Mouse (Mus musculus) stomach, embryonic 14.5 days (tissue): ENCODE results near the gene 9230104L09Rik. TPM values are rescaled to one million over a fixed set of nuclear protein-coding genes. Genes with fewer than 3 reads are reported as not detected.

ENCODE experiments used
- ATAC-seq: fragments of 200-750 bp; cut with Nextera tagmentation; 2 replicates; pipeline ENCODE4 v1.8.0; 2017; ENCODE audit warnings: low read depth, moderate TSS enrichment; ENCODE audit not compliant: insufficient number of reproducible peaks, insufficient read depth, low FRiP score
- H3K27ac ChIP-seq: fragments of 300-500 bp; sonication (generic); 2 replicates; pipeline ENCODE4 v1.5.1; 2014; ENCODE audit warnings: mild to moderate bottlenecking, low read length, moderate library complexity, mixed read lengths
- H3K27me3 ChIP-seq: fragments of 300-500 bp; sonication (generic); 2 replicates; pipeline ENCODE4 v1.6.1; 2014; ENCODE audit warnings: low read length, control low read depth, mixed read lengths; ENCODE audit not compliant: control insufficient read depth, insufficient read depth
- H3K36me3 ChIP-seq: fragments of 300-500 bp; sonication (generic); 2 replicates; pipeline ENCODE4 v1.6.1; 2014; ENCODE audit warnings: mild to moderate bottlenecking, control low read depth, low read length, moderate library complexity, mixed read lengths; ENCODE audit not compliant: control insufficient read depth, insufficient read depth
- H3K4me1 ChIP-seq: fragments of 300-500 bp; sonication (generic); 2 replicates; pipeline ENCODE4 v1.6.1; 2014; ENCODE audit warnings: low read length, control low read depth, mixed read lengths; ENCODE audit not compliant: control insufficient read depth, insufficient read depth
- H3K4me2 ChIP-seq: fragments of 300-500 bp; sonication (generic); replicated peaks from 2 replicates; pipeline ENCODE4 v1.6.1; 2014; ENCODE audit warnings: low read depth, low read length, control low read depth
- H3K4me3 ChIP-seq: fragments of 300-500 bp; sonication (generic); 2 replicates; pipeline ENCODE4 v1.5.1; 2014; ENCODE audit warnings: low read depth, low read length, control low read depth
- H3K9ac ChIP-seq: fragments of 300-500 bp; sonication (generic); replicated peaks from 2 replicates; pipeline ENCODE4 v1.6.1; 2014; ENCODE audit warnings: low read depth, mild to moderate bottlenecking, control low read depth, low read length, moderate library complexity, mixed read lengths
- H3K9me3 ChIP-seq: fragments of 300-500 bp; sonication (generic); 2 replicates; pipeline ENCODE4 v1.6.1; 2016; ENCODE audit warnings: low read depth, low read length, control low read depth; ENCODE audit not compliant: control insufficient read depth
- WGBS: fragments of 180-500 bp; shearing (Covaris S2); extraction: QIAGEN DNeasy Blood & Tissue Kit; methylation state at CpG from one replicate; pipeline ENCODE4 v1.1.7; 2014; 5-methylcytosine and 5-hydroxymethylcytosine counted together
- polyA plus RNA-seq: library from polyadenylated mRNA; unstranded; fragments of >200 nt; fragmentation: Nextera tagmentation; extraction: Ambion mirVana; gene quantifications from 2 replicates; pipeline ENCODE4 v1.2.1, GENCODE M21; 2014

Gene 9230104L09Rik
- polyA plus RNA-seq, 1 experiment from 2014 or later, result not detected

DNA sequence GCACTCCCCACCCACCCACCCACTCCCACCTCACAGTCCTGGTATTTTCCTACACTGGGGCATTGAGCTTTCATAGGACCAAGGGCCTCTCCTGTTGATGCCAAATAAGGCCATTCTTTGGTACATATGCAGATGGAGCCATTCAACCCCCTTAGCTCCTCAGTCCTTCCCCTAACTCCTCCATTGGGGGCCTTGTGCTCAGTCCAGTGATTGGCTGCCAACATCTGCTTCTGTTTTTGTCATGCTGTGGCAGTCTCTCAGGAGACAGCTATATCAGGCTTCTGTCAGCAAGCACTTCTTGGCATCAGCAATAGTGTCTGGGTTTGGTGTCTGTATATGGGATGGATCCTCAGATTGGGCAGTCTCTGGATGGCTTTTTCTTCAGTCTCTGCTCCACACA, 19.9 kb upstream of the 9230104L09Rik start:
- H3K4me3 ChIP-seq, result no peak overlapping the region
- H3K9ac ChIP-seq, result no peak overlapping the region
- no peaks in the 10 kb centered on the region for H3K27me3 ChIP-seq
- H3K4me2 ChIP-seq, result no peak overlapping the region
- no peak for ATAC-seq
- H3K36me3 ChIP-seq, result no peaks in the 10 kb centered on the region
- H3K27ac ChIP-seq, result no peak overlapping the region
- H3K4me1 ChIP-seq, result no peaks in the 10 kb centered on the region
- H3K9me3 ChIP-seq, result no peaks in the 10 kb centered on the region

DNA sequence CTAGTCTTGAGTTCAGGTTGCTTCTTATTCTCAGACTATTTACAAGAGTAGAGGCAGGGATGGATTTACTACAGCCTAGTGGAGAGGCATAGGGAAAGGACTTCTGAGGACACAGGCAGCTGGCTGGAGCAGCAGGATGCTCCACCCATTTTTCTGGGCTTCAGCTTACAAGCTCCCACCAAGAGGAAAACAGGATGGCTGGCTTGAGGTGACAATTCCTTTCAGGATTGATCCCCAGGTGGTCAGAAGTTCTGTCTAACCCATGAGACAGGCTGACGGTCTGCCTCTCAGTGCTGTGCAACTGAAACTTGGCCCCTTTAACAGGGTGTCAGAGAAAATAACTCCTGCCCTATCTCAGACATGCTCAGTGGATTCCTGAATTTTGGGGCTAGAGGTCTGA, 14.4 kb upstream of the 9230104L09Rik start:
- 65% methylated on average over 1 of the region's 1 CpGs for WGBS

GRCm38 (mm10) chr2:148878641-148879130, 13.8 kb upstream of the 9230104L09Rik start:
- Histone ChIP-seq H3K4me2 (no peak overlapping the region), H3K4me3 (no peak overlapping the region), H3K9ac (no peak overlapping the region), H3K9me3 (no peaks in the 10 kb centered on the region), H3K27me3 (no peaks in the 10 kb centered on the region), H3K4me1 (peaks cover 12% of the 10 kb centered on the region), H3K27ac (no peak overlapping the region), H3K36me3 (no peaks in the 10 kb centered on the region)
- WGBS, result 8% methylated on average over 2 of the region's 2 CpGs
- no peak for ATAC-seq

More for the DNA sequence above, 14.4 kb upstream of the 9230104L09Rik start:
- Histone ChIP-seq H3K27ac (no peak overlapping the region), H3K9ac (no peak overlapping the region), H3K4me1 (peaks cover 7% of the 10 kb centered on the region), H3K4me2 (no peak overlapping the region), H3K27me3 (no peaks in the 10 kb centered on the region), H3K36me3 (no peaks in the 10 kb centered on the region), H3K4me3 (no peak overlapping the region), H3K9me3 (no peaks in the 10 kb centered on the region)
- ATAC-seq, result no peak

- Histone ChIP-seq H3K27me3 (no peaks in the 10 kb centered on the region), H3K9ac (no peak overlapping the region), H3K4me2 (no peak overlapping the region), H3K9me3 (no peaks in the 10 kb centered on the region), H3K4me1 (peaks cover 27% of the 10 kb centered on the region), H3K27ac (no peak overlapping the region; the same call in 1 of the 2 replicates), H3K4me3 (no peak overlapping the region), H3K36me3 (peaks cover under 1% of the 10 kb centered on the region)
- WGBS, result 16% methylated on average over 3 of the region's 3 CpGs
- no peak for ATAC-seq
These were observed 12.4 kb upstream of the 9230104L09Rik start for GRCm38 (mm10) chr2:148877016-148877770.

GRCm38 (mm10) chr2:148875335-148875811, 10.5 kb upstream of the 9230104L09Rik start, which contains the start of gene Cst3:
Cst3 (minus strand) TSS chr2:148875692.
- no peaks in the 10 kb centered on the region for H3K9me3 ChIP-seq
- peak; percentile 94 for ATAC-seq
- H3K9ac ChIP-seq, result peak within 1 kb of the TSS; percentile 66
- peak within 1 kb of the TSS; percentile 92 for H3K27ac ChIP-seq
- no peaks in the 10 kb centered on the region for H3K27me3 ChIP-seq
- under 1% methylated on average over 17 of the region's 19 CpGs for WGBS
- peaks cover 15% of the 10 kb centered on the region for H3K36me3 ChIP-seq
- H3K4me1 ChIP-seq, result peaks cover 30% of the 10 kb centered on the region
- H3K4me2 ChIP-seq, result peak within 1 kb of the TSS; percentile 77
- H3K4me3 ChIP-seq, result peak within 1 kb of the TSS; percentile 88

GRCm38 (mm10) chr2:148874617-148875334, 9.9 kb upstream of the 9230104L09Rik start:
- Histone ChIP-seq H3K4me1 (peaks cover 30% of the 10 kb centered on the region), H3K27me3 (no peaks in the 10 kb centered on the region), H3K4me3 (peak overlapping the region; percentile 88), H3K36me3 (peaks cover 15% of the 10 kb centered on the region), H3K9me3 (no peaks in the 10 kb centered on the region), H3K4me2 (peak overlapping the region; percentile 77), H3K27ac (peak overlapping the region; percentile 92), H3K9ac (peak overlapping the region; percentile 66)
- under 1% methylated on average over 34 of the region's 34 CpGs for WGBS
- peak; percentile 57 for ATAC-seq

GRCm38 (mm10) chr2:148874224-148874616, 9.4 kb upstream of the 9230104L09Rik start:
- peak overlapping the region; percentile 66; the same call in 1 of the 2 replicates for H3K9ac ChIP-seq
- H3K4me3 ChIP-seq, result peak overlapping the region; percentile 88
- ATAC-seq, result no peak
- H3K27ac ChIP-seq, result peak overlapping the region; percentile 33; the same call in 1 of the 2 replicates
- peak overlapping the region; percentile 77 for H3K4me2 ChIP-seq
- no peaks in the 10 kb centered on the region for H3K9me3 ChIP-seq
- 21% methylated on average over 3 of the region's 3 CpGs for WGBS
- peaks cover 15% of the 10 kb centered on the region for H3K36me3 ChIP-seq
- H3K27me3 ChIP-seq, result no peaks in the 10 kb centered on the region
- H3K4me1 ChIP-seq, result peaks cover 30% of the 10 kb centered on the region

DNA sequence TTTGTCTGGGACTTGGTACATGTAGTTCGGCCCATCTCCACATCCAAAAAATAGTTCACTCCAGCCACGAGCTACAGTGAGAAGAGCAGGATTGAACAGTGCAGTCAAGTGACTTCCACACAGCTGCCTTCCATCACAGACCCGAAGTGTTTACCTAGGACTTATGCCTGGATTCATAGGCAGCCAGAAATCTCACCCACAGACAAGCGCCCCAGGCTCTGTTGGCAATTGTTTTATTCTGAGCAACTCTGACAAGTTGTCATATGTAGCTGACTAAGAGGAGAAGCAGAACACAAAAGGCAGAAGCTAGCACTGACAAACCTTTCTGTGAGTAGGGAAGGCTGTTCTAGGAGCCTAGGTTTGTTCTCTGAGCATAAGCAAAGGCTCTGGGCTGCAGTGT, 8.0 kb upstream of the 9230104L09Rik start:
- peaks cover 30% of the 10 kb centered on the region for H3K4me1 ChIP-seq
- H3K4me2 ChIP-seq, result peak overlapping the region; percentile 77
- H3K27me3 ChIP-seq, result no peaks in the 10 kb centered on the region
- H3K27ac ChIP-seq, result peak overlapping the region; percentile 72
- H3K9ac ChIP-seq, result no peak overlapping the region
- 28% methylated on average over 4 of the region's 4 CpGs for WGBS
- no peaks in the 10 kb centered on the region for H3K9me3 ChIP-seq
- peak; percentile 50; the same call in 1 of the 2 replicates for ATAC-seq
- H3K4me3 ChIP-seq, result no peak overlapping the region
- H3K36me3 ChIP-seq, result peaks cover 15% of the 10 kb centered on the region
